Mouse (Mus musculus) megakaryocyte, embryonic 14.5 days (primary cell): Measurements from ENCODE around the gene Rnf207.

Source experiments
- FLI1 ChIP-seq: IDR thresholded peaks from 2 replicates; pipeline ENCODE4 v1.6.1; 2012; ENCODE audit warnings: low read length, inconsistent platforms, mixed read lengths
- GATA1 ChIP-seq: IDR thresholded peaks from 3 replicates; pipeline ENCODE4 v1.6.1; 2012; ENCODE audit warnings: mixed read lengths, low read length, inconsistent platforms, borderline replicate concordance

DNA sequence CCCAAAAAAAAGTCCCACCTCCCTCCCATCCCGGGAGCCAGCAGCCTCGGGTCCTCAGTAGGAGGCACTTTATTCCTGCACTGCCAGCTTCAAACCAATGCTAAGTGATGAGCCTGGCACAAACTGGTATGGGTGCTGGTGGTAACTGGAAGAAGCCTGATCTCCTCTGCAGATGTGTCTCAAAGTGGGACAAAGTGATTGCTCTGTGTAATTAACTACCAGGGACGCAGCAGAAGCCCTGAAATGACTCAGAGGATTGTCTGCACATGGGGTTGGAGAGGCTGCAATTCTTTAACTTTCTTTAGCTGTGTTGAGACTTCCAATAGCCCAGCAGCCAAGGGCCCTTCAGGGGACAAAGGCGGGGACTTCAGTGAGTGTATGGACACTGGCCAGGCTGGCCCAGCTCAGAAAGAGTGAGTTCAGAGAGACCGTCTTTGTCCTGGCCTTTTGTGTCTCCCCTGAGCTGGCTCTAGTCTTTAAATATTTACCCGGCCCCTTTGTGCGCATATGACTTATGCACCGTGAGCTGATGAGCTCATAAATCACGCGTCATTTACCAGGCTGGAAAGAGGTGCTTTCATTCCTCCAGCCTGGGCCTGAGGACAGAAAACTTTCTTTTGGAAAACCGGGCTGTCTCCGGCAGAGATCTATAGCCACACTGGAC is 26.6 kb downstream of the Rnf207 start:
- TF ChIP-seq GATA1 (no peak), FLI1 (no peak)
